Mouse (Mus musculus): ENCODE results near the gene Rnf187.

- no peak for TF ChIP-seq GATA1 (IDR thresholded peaks at IDR 0.05; ENCODE audit: borderline replicate concordance, low read length)
- no peak for TF ChIP-seq FLI1 (IDR thresholded peaks at IDR 0.05; ENCODE audit: low read length)
Measured at GRCm38 (mm10) chr11:58897485-58897884, 41.2 kb downstream of the Rnf187 start.

Measured in megakaryocyte, embryonic 14.5 days (primary cell).